Mouse (Mus musculus): ENCODE data around the gene Ssu2.

DNA sequence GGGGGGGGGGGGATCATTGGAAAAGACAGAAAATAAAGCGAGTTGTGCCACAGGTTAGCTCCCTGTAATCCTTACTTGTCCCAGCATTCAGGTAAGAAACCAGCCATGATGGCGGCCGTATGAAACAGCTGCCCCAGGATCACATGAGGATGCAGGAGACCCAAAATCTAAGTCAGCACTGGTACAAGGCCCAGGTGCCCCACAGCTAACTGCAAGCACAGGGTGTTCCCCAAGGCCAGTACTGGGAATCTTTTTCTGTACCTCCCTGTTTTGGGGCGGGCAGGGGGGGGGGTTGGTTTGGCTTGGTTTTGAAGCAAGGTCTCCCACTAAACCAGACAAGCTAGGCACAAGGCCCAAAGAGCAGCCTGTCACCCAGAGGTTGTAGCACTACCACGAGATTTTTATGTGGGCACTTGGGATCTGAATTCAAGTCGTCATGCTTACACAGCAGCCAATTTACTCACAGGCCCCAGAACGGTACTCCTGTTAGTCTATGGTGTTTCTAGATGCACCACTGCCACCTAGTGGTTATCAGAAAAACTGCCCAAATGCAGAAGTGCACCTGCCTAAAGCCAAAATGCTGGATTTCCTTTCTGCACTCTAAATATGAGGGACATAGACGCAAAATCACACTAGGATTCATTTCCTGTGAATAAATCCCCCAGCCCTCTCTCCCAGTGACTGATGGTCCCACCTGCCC lies 13.8 kb downstream of the Ssu2 start:
- TF ChIP-seq CTCF (IDR thresholded peaks at IDR 0.05; ENCODE audit: low read depth, low read length) (no peak), POLR2A (IDR thresholded peaks at IDR 0.05; ENCODE audit: borderline replicate concordance, low read depth, low read length) (no peak)

All from bone marrow macrophage, adult 2 months (primary cell).